Mouse (Mus musculus): ENCODE measurements around the gene Tfam. TPM values are rescaled to one million over a fixed set of nuclear protein-coding genes. Genes with fewer than 3 reads are reported as not detected.

Tfam gene
- polyA plus RNA-seq, 1 experiment from 2014 or later: 84.6 TPM

DNA sequence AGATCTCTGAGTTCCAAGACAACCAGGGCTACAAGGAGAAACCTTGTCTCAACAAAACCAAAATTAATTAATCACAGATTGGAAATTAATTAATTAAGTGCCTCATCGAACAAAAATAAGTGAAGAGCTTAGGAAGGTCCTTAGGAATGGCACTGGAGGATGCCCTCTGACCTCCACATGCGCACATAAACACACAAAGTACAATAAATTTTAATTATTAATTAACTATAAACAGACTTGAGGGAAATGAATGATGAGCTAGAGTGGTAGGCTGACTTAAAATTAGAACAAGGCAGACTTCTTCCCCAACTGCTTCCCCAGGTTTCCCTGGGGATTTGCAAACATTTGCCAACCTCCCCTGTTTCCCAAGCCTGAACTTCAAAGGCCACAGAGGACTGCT lies 57.0 kb downstream of the Tfam start:
- 64% methylated on average over 2 of the region's 2 CpGs for WGBS
- H3K9ac ChIP-seq (replicated peaks; ENCODE audit: low read length): no peak overlapping the region
- H3K9me3 ChIP-seq (ENCODE audit: low read length): peaks cover 6% of the 10 kb centered on the region; the same call in 1 of the 2 replicates
- no peak for ATAC-seq (ENCODE audit: low FRiP score, low TSS enrichment)
- no peak overlapping the region for H3K4me2 ChIP-seq (replicated peaks; ENCODE audit: low read depth, low read length)
- 0 out of 2 replicates have a peak, but pooled peaks cover 6% of the 10 kb centered on the region for H3K4me1 ChIP-seq (ENCODE audit: insufficient read depth, low read length)
- H3K27me3 ChIP-seq (ENCODE audit: insufficient read depth, low read length): no peaks in the 10 kb centered on the region
- H3K36me3 ChIP-seq (ENCODE audit: insufficient read depth, low read length): no peaks in the 10 kb centered on the region
- H3K27ac ChIP-seq (ENCODE audit: low read length): no peak overlapping the region; the same call in 1 of the 2 replicates
- no peak overlapping the region for H3K4me3 ChIP-seq (ENCODE audit: low read length)

GRCm38 (mm10) chr10:71180057-71180456 lies 58.0 kb downstream of the Tfam start:
- no peak for ATAC-seq (ENCODE audit: low FRiP score, low TSS enrichment)
- H3K27me3 ChIP-seq (ENCODE audit: insufficient read depth, low read length): no peaks in the 10 kb centered on the region
- H3K4me1 ChIP-seq (ENCODE audit: insufficient read depth, low read length): 0 out of 2 replicates have a peak, but pooled peaks cover 6% of the 10 kb centered on the region
- no peak overlapping the region for H3K9ac ChIP-seq (replicated peaks; ENCODE audit: low read length)
- 77% methylated on average over 2 of the region's 2 CpGs for WGBS
- H3K9me3 ChIP-seq (ENCODE audit: low read length): peaks cover 6% of the 10 kb centered on the region; the same call in 1 of the 2 replicates
- no peaks in the 10 kb centered on the region for H3K36me3 ChIP-seq (ENCODE audit: insufficient read depth, low read length)
- H3K4me2 ChIP-seq (replicated peaks; ENCODE audit: low read depth, low read length): no peak overlapping the region
- no peak overlapping the region for H3K27ac ChIP-seq (ENCODE audit: low read length)
- H3K4me3 ChIP-seq (ENCODE audit: low read length): no peak overlapping the region

DNA sequence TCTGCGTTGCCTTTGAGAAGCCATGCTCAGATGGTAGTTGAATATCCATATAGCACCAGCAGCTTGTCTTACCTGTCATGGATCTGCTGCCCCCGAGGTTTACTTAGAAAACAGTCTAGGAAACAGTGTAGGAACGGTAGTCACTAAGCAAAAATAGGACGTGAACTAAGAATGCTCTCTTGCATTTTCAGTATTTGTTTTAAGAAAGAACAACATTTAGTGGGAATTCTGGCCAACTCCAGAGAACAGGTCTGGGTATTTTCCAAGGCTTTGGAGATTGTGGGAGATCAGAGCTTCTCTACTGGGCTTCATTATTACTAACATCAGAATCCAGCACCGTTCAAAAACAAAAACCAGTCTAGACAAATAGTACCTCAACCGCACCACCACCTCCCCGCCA lies 60.9 kb downstream of the Tfam start:
- no peak for ATAC-seq (ENCODE audit: low FRiP score, low TSS enrichment)
- H3K9me3 ChIP-seq (ENCODE audit: low read length): peaks cover 12% of the 10 kb centered on the region; the same call in 1 of the 2 replicates
- 74% methylated on average over 7 of the region's 7 CpGs for WGBS
- no peak overlapping the region for H3K9ac ChIP-seq (replicated peaks; ENCODE audit: low read length)
- no peaks in the 10 kb centered on the region for H3K36me3 ChIP-seq (ENCODE audit: insufficient read depth, low read length)
- no peaks in the 10 kb centered on the region for H3K27me3 ChIP-seq (ENCODE audit: insufficient read depth, low read length)
- no peak overlapping the region for H3K4me2 ChIP-seq (replicated peaks; ENCODE audit: low read depth, low read length)
- H3K4me1 ChIP-seq (ENCODE audit: insufficient read depth, low read length): no peaks in the 10 kb centered on the region
- H3K4me3 ChIP-seq (ENCODE audit: low read length): no peak overlapping the region
- H3K27ac ChIP-seq (ENCODE audit: low read length): no peak overlapping the region

DNA sequence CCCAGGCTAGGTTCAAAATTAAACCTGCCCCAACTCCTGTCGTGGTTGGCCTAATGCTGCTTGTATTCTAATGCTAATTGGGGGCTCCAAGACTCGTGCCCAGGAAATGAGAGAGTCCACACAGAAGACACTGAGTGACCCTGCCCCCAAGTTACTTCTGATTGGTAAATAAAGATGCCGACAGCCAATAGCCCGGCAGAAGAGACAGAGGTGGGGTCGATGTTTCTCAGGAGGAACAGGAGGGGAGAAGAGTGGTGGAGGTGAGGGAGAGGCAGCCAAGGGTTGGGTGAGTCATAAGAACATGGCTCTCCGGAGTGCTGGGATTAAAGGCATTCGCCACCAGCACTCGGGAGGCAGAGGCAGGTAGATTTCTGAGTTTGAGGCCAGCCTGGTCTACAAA lies 61.7 kb downstream of the Tfam start:
- no peaks in the 10 kb centered on the region for H3K4me1 ChIP-seq (ENCODE audit: insufficient read depth, low read length)
- peaks cover 12% of the 10 kb centered on the region; the same call in 1 of the 2 replicates for H3K9me3 ChIP-seq (ENCODE audit: low read length)
- no peak overlapping the region for H3K4me2 ChIP-seq (replicated peaks; ENCODE audit: low read depth, low read length)
- no peak overlapping the region for H3K27ac ChIP-seq (ENCODE audit: low read length)
- ATAC-seq (ENCODE audit: low FRiP score, low TSS enrichment): no peak
- H3K4me3 ChIP-seq (ENCODE audit: low read length): no peak overlapping the region
- 77% methylated on average over 8 of the region's 8 CpGs for WGBS
- H3K36me3 ChIP-seq (ENCODE audit: insufficient read depth, low read length): no peaks in the 10 kb centered on the region
- no peaks in the 10 kb centered on the region for H3K27me3 ChIP-seq (ENCODE audit: insufficient read depth, low read length)
- H3K9ac ChIP-seq (replicated peaks; ENCODE audit: low read length): no peak overlapping the region

Other genes starting within 250 kb of the Tfam start
- gene Bicc1, start 78.6 kb downstream of the Tfam start, polyA plus RNA-seq (2015; fragmentation: Nextera tagmentation; extraction: Ambion mirVana): 44.7 and 48.0 TPM in 2 replicates
- gene Ube2d1, start 47.0 kb upstream of the Tfam start, polyA plus RNA-seq (2015; fragmentation: Nextera tagmentation; extraction: Ambion mirVana): 54.3 and 66.1 TPM in 2 replicates
- 137 and 139 TPM in 2 replicates for gene Cisd1, start 106.7 kb upstream of the Tfam start, polyA plus RNA-seq (2015; fragmentation: Nextera tagmentation; extraction: Ambion mirVana)
- 15.6 and 16.1 TPM in 2 replicates for gene Ipmk, start 109.5 kb upstream of the Tfam start, polyA plus RNA-seq (2015; fragmentation: Nextera tagmentation; extraction: Ambion mirVana)